12 mouse cellular contexts compared by ENCODE assay signal in genomic region chr3:41580401-41581323, GRCm38 (mm10). TPM values are rescaled to one million over a fixed set of nuclear protein-coding genes. Genes with fewer than 3 reads are reported as not detected.
DNase-seq lines count a peak whose midpoint lies in the region; ATAC-seq and TF ChIP-seq lines count a peak whose summit lies in the region.
"Had no signal": no experiment of that assay in that cellular context is flagged by ENCODE, and none has a peak within 500 bp of the region (broad histone marks: within the 10 kb centered on the region; RNA-seq: fewer than 3 reads in every experiment).

No protein-coding gene starts in this region.

- H3K9me3 ChIP-seq in neural tube, embryonic 11.5 days (ENCODE audit: control insufficient read depth, low read length), result no peaks in the 10 kb centered on the region
- H3K9me3 ChIP-seq in liver, embryonic 14.5 days (ENCODE audit: control insufficient read depth, low read length), result no peaks in the 10 kb centered on the region

- no peak for ATAC-seq in neural tube, embryonic 11.5 days (ENCODE audit: insufficient read depth, low FRiP score, low TSS enrichment)
- no peak for ATAC-seq in liver, embryonic 14.5 days (ENCODE audit: insufficient read depth)
- ATAC-seq in CD4-positive, CD25-positive, alpha-beta regulatory T cell, adult 4 months, result no peak
- ATAC-seq: lung, postnatal 0 days had no signal

- H3K9ac ChIP-seq in neural tube, embryonic 11.5 days (ENCODE audit: low read length), result no peak overlapping the region
- no peak overlapping the region for H3K9ac ChIP-seq in liver, embryonic 14.5 days (replicated peaks)

- no peak for TF ChIP-seq EP300 in liver, embryonic 14.5 days (IDR thresholded peaks at IDR 0.05; ENCODE audit: low read depth)

- H3K36me3 ChIP-seq in neural tube, embryonic 11.5 days (ENCODE audit: control insufficient read depth, insufficient read depth, low read length), result no peaks in the 10 kb centered on the region
- no peaks in the 10 kb centered on the region; the same call in 1 of the 2 replicates for H3K36me3 ChIP-seq in liver, embryonic 14.5 days (replicated peaks; ENCODE audit: control insufficient read depth, insufficient read depth, low read depth)

- no peak overlapping the region for H3K4me3 ChIP-seq in neural tube, embryonic 11.5 days (ENCODE audit: low read depth, low read length)
- H3K4me3 ChIP-seq in liver, embryonic 14.5 days (ENCODE audit: insufficient read depth in 1 of 2, low read depth in 2 of 2, low read length in 2 of 2), result no peak overlapping the region

- 34% methylated on average over 14 of the region's 14 CpGs for WGBS in neural tube, embryonic 11.5 days
- 68% methylated on average over 14 of the region's 14 CpGs for WGBS in liver, embryonic 14.5 days (ENCODE audit: insufficient replicate concordance)

- DNase-seq in neural tube, embryonic 11.5 days (ENCODE audit: low spot score), result no peak
- no peak for DNase-seq in neural tube, embryonic 10.5 days (ENCODE audit: extremely low spot score, low spot score)
- peak; percentile 50 for DNase-seq in kidney, adult 18-20 months
- no peak for DNase-seq in liver, embryonic 14.5 days (ENCODE audit: low read depth in 3 of 3, low spot score in 3 of 3)
- DNase-seq in ovary, postnatal 14 days (ENCODE audit: low spot score), result no peak
- no peak for DNase-seq in spleen, postnatal 36 days (ENCODE audit: low spot score in 2 of 2)
- no peak for DNase-seq in embryo, embryonic 11 days
- DNase-seq: cerebellum, postnatal 36 days; right cerebral cortex, postnatal 4 days had no signal

- 0 out of 2 replicates have a peak overlapping the region, but pooled peaks have one; percentile 3 for H3K4me2 ChIP-seq in neural tube, embryonic 11.5 days (ENCODE audit: low read depth)
- H3K4me2 ChIP-seq in liver, embryonic 14.5 days (ENCODE audit: low read depth), result peak overlapping the region; percentile 28; the same call in 1 of the 2 replicates
- H3K4me2 ChIP-seq: heart, embryonic 11.5 days had no signal

- H3K27me3 ChIP-seq in neural tube, embryonic 11.5 days (ENCODE audit: control insufficient read depth, insufficient read depth, low read length), result no peaks in the 10 kb centered on the region
- H3K27me3 ChIP-seq in liver, embryonic 14.5 days (ENCODE audit: control insufficient read depth, insufficient read depth, low read length), result no peaks in the 10 kb centered on the region

- TF ChIP-seq CTCF in liver, embryonic 14.5 days (IDR thresholded peaks at IDR 0.05; ENCODE audit: low read depth), result no peak

- peaks cover 28% of the 10 kb centered on the region for H3K4me1 ChIP-seq in neural tube, embryonic 11.5 days (ENCODE audit: control insufficient read depth, insufficient read depth, low read length)
- H3K4me1 ChIP-seq in liver, embryonic 14.5 days (replicated peaks; ENCODE audit: control insufficient read depth in 2 of 2, insufficient read depth in 2 of 2, low read length in 1 of 2), result peaks cover 0 to 18% of the 10 kb centered on the region in 2 experiments; a peak in 2 of 4 replicates

- H3K27ac ChIP-seq in neural tube, embryonic 11.5 days (ENCODE audit: low read depth, low read length), result no peak overlapping the region
- no peak overlapping the region for H3K27ac ChIP-seq in liver, embryonic 14.5 days

RNA-seq across cellular contexts. Expression of gene Jade1, which starts 25.1 kb away (rescaled TPM):
- 14.0 and 15.6 TPM in 2 replicates for polyA plus RNA-seq in neural tube, embryonic 11.5 days (2014; fragmentation: Nextera tagmentation; extraction: Ambion mirVana)
- 2.6 and 4.5 TPM in 2 replicates for polyA plus RNA-seq in liver, embryonic 14.5 days (2012; rRNA removed)
- polyA plus RNA-seq in liver, embryonic 14.5 days (2014; fragmentation: Nextera tagmentation; extraction: Ambion mirVana), result 6.1 and 7.8 TPM in 2 replicates
- 10 to 100 TPM in 1 of 2 experiments, 1 to 10 TPM in 1; 9.9 to 10.1 TPM for polyA plus RNA-seq in CD4-positive, CD25-positive, alpha-beta regulatory T cell, adult 4 months (2017; shearing (Covaris generic))
